Mouse (Mus musculus) myocyte (in vitro differentiated cells): ENCODE measurements around the gene F2rl3.

Experiments
- CEBPB ChIP-seq: IDR thresholded peaks from 2 replicates; pipeline ENCODE4 v1.6.1; 2011; ENCODE audit warnings: mild to moderate bottlenecking, moderate library complexity; ENCODE audit not compliant: poor library complexity, insufficient read depth, severe bottlenecking
- E2F4 ChIP-seq: IDR thresholded peaks from one replicate; pipeline ENCODE4 v1.6.1; 2011; ENCODE audit warnings: mild to moderate bottlenecking, control low read depth, moderate library complexity; ENCODE audit not compliant: insufficient read depth
- MAX ChIP-seq: IDR thresholded peaks from one replicate; pipeline ENCODE4 v1.6.1; 2011; ENCODE audit warnings: low read depth, mild to moderate bottlenecking, control low read depth
- MYOD1 ChIP-seq, 3 experiments: IDR thresholded peaks; one replicate each; pipeline ENCODE4 v1.6.1; 2011; ENCODE audit warnings: control low read depth in 2 of 3, low read depth in 2 of 3, mild to moderate bottlenecking in 2 of 3, moderate library complexity in 1 of 3; ENCODE audit not compliant: insufficient read length in 2 of 3, control insufficient read depth in 1 of 3
- MYOG ChIP-seq, 3 experiments: IDR thresholded peaks; one replicate each; pipeline ENCODE4 v1.6.1; 2011; ENCODE audit warnings: control low read depth in 2 of 3, low read depth in 2 of 3, mild to moderate bottlenecking in 2 of 3; ENCODE audit not compliant: insufficient read length in 2 of 3, control insufficient read depth in 1 of 3, insufficient read depth in 1 of 3
- POLR2A ChIP-seq: IDR thresholded peaks from one replicate; pipeline ENCODE4 v1.6.1; 2011; ENCODE audit warnings: low read depth, mild to moderate bottlenecking, control low read depth, moderate library complexity; ENCODE audit not compliant: insufficient read length
- POLR2AphosphoS2 ChIP-seq: IDR thresholded peaks from one replicate; pipeline ENCODE4 v1.6.1; 2011; ENCODE audit warnings: low read depth, control low read depth; ENCODE audit not compliant: insufficient read length
- SRF ChIP-seq: IDR thresholded peaks from one replicate; pipeline ENCODE4 v1.6.1; 2011; ENCODE audit warnings: low read depth; ENCODE audit not compliant: control insufficient read depth, insufficient read length
- TCF12 ChIP-seq: IDR thresholded peaks from one replicate; pipeline ENCODE4 v1.6.1; 2011; ENCODE audit warnings: mild to moderate bottlenecking, control low read depth; ENCODE audit not compliant: poor library complexity, insufficient read depth, severe bottlenecking
- TCF3 ChIP-seq: IDR thresholded peaks from one replicate; pipeline ENCODE4 v1.6.1; 2011; ENCODE audit warnings: low read depth, control low read depth; ENCODE audit not compliant: insufficient read length
- USF1 ChIP-seq: IDR thresholded peaks from one replicate; pipeline ENCODE4 v1.6.1; 2011; ENCODE audit warnings: low read depth, mild to moderate bottlenecking, control low read depth, moderate library complexity

DNA sequence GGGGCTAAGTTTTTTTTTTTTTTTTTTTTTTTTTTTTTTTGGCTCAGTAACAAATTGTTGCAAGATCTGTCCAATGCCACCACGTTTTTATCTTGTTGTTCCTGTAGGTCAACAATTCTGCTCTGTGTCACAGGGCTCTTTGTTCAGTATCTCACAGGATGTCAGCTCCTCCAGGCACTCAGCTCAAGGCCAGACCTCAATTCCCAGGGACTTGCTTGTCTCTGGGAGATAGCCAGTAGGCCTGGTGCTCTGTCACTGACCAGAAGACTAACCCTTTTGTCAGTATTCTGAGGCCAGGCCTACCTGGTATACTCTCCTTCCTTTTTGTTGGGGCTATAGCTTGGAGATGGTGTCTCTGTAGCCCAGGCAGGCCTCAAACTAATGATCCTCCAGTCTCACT lies 41.1 kb upstream of the F2rl3 start:
- TF ChIP-seq USF1 (no peak), POLR2A (no peak), MYOG (IDR thresholded peaks at IDR 0.05; ENCODE audit: control insufficient read depth in 1 of 3, insufficient read depth in 1 of 3, insufficient read length in 2 of 3, low read depth in 2 of 3) (no peak), SRF (no peak), TCF12 (no peak), E2F4 (no peak), POLR2AphosphoS2 (no peak), MAX (no peak), MYOD1 (IDR thresholded peaks at IDR 0.05; ENCODE audit: control insufficient read depth in 1 of 3, insufficient read length in 2 of 3, low read depth in 2 of 3) (no peak), CEBPB (no peak), TCF3 (no peak)
